Mouse (Mus musculus) thymus, adult 18-20 months (tissue): ENCODE data around the gene Gm37240.

Source experiments
- DNase-seq, 2 experiments: peaks; one replicate each; pipeline ENCODE4 v3.0.0; 2022; ENCODE audit warnings: mixed read lengths in 2 of 2

Gm37240 gene

DNA sequence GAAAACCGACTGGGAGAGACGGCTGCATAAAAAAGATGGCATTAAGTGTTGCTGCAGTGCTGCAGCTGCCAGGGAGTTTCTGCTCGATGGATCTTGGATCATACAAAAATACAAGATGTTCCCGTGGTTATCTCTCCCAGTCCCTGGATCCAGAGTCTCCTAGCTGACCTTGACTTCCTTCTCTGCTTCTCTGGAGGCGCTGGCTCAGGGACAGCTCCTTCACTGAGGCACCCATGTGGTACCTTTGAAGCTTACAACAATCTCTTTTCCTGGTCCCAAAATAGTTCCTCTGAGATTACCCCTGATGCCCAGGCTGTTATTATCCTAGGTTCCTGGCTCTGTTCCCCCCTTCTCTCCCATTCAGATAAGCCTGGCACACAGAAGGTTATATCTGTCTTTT is 672.4 kb downstream of the Gm37240 start:
- no peak for DNase-seq

DNA sequence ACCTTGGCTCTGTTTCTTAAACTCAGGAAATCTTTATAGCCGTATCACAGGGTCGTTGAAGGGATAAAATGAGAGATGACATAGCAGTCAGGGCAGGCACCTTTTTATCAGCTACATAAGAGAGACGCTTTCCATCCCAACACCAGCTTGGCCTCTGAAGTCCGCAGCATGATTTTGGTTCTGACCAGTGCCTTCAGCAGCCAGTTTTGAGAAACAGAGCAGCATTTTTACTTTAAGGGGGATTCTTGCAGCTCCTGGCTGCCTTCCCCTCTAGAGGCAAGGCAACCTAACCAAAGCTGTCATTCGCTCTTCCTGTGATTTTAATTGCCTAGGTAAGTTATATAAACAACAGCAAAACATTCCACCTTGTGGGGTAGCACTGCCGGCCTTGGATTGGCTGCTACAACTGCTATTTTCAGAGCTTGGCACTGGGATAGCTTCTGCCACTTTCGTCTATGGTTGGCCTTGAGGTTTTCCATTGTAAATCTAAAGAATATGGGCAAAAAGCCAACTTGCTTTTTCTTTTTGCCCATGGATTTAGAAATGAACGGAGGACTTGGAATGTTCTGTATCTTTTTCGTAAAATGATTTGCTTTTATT is 674.5 kb downstream of the Gm37240 start:
- no peak for DNase-seq

DNA sequence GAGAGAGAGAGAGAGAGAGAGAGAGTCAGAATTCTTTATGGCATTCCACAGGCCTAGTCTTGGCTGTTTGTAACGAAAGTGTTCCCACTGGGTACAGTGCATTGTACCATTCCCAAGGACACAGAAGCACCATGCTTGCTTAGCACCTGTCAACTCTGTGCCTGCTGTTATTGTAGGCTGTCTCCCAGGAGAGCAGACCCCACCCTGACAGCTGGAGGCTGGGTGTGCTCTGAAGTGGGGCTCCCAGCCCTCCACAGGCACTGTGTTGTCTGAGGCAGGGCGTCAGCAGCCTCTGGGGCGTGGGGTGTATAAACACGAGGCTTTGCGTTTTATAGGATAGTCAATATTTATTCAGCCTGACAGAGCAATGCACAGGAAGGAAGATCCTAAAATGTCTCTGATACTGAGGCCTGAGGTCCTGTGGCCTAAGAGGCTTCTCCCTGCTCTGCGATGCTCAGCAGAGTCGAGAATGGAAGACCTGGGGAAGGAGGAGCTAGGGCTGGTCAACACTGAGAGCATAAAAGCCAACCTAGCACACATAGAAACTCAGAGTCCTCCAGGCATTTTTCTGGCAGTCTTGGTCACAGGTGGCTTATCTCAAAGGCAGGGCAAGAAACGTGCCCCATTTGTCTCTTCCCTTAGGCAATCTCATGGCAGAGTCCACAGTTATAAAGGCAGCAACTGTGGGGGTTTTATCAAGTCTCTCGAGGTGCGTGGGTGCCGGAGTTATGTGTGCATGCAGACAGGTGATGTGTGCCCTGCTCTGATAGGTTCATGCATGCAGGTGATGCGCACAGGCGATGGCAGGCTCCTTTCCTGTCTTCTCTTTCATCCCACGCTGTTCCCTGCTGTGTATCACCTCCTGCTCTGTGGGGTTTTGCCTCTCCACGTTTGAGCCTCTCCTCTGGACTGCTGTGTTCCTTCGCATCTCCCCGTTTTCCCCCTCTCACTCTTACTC is 677.2 kb downstream of the Gm37240 start:
- DNase-seq: no peak

DNA sequence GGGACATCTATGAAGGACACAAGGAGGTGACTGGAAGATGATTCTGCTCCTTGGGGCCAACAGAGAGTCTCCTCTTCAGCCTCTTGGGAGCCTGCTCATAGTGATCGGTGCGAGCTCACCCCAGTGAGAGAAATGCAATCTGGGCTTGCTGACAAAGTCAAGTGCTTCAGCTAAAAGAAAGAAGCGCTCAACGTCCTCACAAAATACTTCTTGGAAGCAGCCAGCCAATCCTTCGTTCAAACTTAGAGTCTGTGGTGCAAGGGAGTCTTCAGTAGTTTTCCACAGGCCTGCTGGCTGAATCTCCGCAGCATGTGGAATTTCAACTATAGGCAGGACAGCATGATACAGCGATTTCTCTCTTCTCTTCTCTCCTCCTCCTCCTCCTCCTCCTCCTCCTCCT is 680.8 kb downstream of the Gm37240 start:
- no peak for DNase-seq

DNA sequence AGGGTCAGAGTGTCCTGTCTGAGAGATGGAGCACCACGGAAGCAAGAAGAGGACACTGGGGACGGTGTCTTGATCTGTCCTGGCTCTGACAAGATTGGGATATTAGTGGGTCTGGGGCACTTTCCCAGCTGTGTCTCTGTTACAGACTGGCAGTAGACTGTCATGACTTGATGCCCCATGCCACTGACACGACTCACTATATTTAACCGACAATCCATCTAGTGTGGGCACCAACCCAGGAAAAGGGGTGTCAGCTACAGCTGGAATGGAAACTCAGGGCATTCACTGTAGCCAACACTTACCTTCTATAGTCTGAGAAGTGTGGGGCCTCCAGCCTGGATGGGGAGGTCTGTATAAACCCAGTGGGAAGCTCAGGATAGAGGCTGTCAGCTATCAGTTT is 681.4 kb downstream of the Gm37240 start:
- DNase-seq: no peak

DNA sequence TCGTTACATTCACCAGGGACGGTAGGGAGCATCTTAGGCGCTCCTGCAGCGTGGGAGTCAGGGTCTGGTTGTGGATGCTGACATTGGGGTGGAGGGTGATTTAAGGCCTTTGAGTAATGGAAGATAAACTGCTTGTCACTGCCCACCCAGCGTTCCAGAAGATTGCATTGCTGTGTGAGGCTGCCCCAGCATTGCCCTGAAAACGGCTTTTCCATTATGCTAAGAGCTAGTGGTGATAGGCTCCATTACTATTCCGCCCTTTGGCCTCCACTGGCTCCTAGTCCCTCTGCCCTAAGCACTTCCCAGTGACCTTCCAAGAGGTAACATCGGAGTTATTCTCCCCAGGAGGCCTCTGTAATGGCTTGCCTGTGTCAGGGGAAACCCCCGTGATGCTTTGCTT is 683.7 kb downstream of the Gm37240 start:
- DNase-seq: no peak

DNA sequence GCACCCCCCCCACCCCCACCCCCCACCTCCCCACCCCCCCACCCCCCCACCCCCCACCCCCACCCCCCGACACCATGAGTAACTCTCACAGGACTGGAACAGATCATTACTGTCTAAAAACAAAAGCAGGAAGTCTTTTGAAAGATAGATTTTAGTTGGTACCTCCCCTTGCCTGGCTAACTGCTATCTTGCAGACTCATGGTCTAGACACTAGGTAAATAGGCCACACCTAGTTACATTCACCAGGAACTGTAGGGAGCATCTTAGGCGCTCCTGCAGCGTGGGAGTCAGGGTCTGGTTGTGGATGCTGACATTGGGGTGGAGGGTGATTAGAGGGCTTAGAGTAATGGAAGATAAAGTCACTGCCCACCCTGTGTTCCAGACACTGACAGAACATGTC is 684.6 kb downstream of the Gm37240 start:
- DNase-seq: no peak

DNA sequence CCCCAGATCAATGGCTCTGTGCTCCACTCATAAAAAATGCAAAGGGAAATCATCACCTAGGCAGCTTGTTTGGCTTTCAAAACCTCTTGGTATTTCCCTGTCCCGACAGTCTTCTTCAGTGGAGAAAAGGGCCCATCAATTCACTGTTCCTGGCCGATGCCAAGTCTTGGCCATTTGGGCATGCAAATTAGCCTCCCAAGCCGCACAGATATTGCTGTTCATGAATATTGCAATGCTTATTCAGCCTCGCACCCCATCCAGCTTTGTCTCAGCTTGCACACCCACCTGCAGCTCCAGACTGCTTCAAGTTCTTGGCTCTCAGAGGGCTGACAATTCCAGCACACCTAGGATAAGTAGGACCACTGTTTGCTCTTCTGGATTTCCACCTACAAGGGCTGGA is 685.5 kb downstream of the Gm37240 start:
- no peak for DNase-seq

DNA sequence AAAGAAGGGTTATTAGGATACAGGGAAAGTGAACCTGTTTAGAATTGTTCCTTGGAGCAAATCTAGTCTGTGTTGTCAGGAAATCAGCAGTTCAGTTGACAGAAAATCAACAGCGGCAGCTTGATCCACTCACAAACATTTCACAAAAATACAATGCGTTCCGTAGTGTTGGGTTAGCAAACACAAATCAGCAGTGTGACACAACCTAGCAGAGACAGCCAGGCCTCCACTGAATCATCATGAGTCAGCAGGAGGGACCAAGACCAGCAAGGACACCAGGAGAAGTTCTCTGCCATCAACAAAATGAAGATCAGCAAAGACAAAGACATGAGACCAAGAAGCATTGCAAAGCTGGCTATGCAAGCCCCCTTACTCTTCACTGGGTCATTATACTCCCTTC is 688.8 kb downstream of the Gm37240 start:
- DNase-seq: no peak

DNA sequence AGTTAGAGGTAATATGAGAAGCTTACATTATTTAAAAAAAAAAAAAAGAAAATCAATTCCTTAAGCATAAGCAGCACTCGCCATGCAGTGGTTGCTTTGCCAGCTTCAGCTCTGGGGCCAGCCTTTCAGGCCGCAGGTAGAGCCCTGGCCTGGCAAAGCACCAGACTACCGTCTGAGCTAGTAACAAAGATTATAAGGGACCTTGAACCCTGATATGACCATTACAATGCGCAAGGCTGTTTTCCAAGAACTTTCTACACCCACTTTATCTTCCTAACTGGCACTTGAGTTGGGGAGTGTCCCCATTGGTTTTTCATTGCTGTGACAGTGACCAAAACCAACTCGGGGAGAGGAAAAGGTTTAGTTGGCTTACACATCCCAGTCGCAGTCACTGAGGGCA is 690.2 kb downstream of the Gm37240 start:
- DNase-seq: no peak

DNA sequence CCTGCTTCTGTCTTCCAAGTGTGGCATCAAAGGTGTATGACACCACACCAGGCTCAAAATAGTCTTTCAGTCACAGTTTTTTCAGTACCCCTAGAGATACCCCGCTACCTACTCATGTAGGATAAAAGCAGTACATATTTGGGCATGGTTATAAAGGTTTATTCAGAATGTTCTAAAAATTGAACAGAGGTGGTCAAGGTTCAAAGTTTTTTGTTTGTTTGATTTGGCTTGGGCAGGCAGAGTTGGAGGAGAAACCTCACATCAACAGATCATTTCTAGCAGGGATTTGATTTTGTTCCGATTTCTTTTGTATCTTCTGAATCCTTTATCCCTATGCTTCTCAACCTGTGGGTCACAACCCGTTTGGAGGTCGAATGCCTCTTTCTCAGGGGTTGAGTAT is 690.7 kb downstream of the Gm37240 start:
- DNase-seq: no peak

DNA sequence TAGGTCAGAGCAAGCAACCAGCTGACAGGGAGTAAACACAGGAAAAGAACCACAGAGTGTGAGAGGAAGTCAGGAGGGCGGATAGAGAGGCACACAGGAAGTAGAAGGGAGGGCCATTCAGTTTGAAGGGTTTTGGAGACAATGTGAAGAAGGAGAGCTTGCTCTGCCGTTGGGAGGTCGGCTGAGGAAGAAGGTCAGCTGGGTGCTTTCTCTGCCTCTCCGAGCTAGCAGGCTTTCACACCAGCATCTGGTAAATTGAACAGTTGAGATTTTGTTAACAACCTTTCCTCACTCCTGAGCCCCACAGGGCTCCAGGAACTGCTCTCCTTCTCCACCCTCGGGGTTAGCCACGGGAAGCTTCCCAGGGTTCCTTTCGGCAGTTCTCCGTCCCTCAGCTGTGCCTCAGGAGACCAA is 692.2 kb downstream of the Gm37240 start:
- DNase-seq: peak; percentile 35 to 69

DNA sequence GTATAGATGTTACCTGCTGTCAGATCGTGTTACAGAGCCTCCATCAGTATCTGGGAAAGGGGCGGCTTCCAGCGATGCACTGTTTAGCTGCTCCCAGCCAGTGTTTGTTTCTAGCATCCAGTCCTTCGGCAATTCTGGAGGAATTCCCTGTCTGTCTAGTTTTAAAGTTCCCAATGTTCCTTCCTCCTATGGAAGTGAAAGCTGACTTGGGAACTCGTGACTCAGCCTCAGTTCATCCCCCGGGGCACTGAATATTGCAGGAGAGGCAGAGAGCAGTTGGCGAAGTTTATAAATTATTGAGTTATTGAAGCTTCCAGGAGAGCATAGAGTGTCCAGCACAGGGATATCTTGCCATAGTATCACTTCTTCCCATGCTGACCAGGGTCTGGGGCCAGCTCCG is 697.5 kb downstream of the Gm37240 start:
- DNase-seq: no peak

DNA sequence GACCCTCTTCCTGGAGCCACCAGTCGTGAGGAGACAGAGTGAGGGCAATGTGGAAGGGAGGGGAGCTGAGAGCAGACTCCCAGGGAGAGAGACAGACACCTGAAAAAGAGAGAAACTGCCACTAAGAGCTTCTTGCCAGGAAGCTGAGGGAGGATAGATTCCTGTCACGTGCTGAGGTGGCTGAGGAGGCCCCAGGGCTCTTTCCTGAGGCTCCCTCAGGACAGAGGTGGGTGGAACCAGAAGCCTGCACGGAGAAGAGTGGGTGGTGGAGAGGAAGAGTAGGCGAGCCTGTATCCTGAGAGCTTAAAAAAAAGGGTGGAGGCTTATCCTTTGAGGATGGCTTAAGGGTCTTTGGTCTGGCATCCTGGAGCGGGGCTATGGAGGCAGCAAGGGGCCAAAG is 699.0 kb downstream of the Gm37240 start:
- no peak for DNase-seq

DNA sequence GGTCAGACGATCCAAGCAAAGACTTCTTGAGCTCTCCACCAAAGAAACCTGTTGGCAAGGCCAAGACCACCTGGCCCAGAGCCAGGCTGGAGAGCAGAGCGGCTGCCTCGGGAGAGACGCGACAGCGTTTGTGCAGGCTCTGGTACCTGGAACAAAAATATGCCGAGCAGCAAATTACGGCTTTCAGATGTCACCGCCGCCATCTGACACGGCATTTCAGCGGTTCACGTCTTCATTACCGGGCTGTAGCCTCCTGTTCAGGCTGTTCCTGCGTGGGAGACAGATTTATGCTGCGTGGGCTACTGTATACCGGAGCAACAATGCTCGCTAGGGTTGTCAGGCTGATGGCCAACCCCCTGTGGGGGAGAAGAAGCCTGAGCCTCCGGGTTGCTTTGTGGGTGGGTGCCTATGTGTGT is 700.6 kb downstream of the Gm37240 start:
- DNase-seq: no peak

DNA sequence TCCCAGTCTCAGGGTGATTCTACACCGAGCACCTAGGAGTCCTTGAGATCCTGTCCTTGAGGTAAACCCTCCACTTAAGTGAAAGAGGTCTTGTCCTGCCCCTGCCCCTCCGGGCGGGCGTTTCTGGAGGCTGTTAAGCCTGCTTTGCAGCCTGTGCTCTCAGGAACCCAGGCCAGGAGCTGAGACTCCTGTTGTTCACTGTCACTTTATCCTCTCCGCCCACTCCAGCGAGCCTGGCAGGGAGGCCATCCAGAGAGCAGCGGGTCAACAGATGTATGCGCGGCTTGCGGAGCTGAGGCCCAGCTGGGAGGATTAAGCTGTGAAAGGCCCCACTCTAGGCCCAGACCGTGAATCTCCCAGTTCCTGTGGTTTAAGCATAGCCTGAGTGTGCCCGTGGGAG is 701.5 kb downstream of the Gm37240 start:
- no peak for DNase-seq

DNA sequence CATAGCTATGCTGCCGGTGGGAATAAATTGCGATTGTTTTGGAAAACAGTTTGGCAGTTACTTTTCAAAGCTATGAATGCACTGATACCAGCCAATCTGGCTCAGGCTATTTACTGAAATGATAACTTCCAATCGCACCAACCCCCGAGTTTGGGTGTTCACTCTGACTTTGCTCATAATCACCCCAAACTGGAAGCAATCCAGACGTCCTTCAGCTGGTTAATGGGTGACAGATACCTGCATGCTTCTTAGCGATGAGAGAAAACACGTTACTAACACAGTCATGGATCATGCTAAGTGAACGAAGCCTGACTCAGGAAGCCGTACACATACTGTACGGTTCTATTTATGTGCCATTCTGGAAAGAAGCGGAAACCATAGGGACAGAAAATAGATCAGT is 702.4 kb downstream of the Gm37240 start:
- DNase-seq: no peak

DNA sequence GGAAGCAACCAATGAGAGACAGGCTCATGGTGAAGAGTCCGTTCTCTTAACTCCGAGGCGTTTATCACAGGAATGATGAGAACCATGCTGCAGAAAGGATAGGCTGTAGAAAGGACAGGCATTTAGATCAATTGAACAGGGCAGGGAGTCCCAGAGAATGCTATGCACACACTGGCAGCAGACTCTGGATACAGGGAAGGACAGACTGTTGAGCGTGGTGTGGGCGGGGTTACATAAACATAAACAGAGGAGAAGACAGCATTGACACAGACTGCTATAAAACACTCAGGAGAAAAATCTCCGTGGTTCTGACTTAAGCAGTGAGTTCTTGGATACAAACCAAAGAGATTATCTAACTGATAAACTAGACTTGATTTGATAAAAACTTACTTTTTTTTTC is 703.2 kb downstream of the Gm37240 start:
- DNase-seq: no peak

DNA sequence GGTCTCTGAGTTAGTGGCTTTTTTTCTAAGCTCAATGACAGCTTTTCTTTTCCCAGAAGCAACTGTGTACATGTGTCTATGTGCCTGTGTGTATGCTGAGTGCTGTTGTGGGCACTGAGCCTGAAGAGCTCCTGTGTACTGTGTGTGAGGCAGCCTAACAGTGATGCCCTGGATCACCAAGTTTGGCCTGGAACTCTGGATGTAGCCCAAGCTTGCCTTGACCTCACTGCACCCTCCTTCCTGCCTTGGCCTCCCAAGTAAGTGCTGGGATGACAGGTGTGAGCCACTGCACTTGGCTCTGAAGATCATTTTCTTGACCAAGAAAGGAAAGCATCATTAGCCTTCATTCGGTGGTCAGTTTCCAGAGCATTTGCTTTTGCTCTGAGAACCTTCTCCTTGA is 710.6 kb downstream of the Gm37240 start:
- no peak for DNase-seq

DNA sequence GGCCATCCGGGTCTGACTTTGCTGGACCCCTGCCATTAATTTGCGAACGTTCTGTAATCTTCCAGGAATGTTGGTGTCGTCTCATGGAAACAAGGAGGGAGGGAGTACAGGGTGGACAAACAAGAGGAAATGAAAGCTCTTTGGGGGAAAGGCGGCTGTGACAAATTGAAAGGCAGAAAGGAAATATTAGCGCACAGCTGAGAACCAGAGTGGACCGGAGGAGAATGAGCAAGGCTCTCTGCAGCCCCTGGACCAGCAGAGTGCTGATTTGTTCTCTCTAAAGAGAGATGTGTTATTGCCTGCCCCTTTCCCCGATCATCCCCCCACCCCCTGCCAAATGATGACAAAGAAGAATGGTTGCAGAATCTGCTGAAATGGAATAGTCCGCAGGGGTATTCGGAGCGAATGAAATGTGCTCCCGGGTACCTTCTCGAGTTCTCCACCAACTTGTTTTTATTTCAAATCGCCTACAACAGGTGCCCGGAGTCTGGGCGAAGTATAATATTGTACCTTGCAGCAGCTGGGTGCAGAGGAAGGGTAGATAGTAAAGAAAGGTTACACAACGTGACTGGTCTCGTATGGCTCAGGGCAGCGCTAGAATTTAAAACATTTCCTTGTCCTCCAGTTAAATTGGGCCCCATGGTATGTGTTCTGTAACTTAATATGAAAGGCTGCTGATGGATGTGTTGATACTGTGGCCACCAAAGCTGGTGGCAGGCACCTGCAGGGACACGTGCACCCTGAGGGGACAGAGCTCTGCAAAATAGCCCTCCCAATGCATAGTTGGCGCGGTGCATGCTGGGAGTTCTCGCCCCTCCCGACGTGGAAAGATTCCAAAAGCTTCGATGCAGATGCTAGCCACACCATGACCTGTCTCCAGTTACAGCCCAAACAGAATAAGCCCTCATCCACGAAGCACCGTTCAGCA is 712.5 kb downstream of the Gm37240 start:
- no peak for DNase-seq

DNA sequence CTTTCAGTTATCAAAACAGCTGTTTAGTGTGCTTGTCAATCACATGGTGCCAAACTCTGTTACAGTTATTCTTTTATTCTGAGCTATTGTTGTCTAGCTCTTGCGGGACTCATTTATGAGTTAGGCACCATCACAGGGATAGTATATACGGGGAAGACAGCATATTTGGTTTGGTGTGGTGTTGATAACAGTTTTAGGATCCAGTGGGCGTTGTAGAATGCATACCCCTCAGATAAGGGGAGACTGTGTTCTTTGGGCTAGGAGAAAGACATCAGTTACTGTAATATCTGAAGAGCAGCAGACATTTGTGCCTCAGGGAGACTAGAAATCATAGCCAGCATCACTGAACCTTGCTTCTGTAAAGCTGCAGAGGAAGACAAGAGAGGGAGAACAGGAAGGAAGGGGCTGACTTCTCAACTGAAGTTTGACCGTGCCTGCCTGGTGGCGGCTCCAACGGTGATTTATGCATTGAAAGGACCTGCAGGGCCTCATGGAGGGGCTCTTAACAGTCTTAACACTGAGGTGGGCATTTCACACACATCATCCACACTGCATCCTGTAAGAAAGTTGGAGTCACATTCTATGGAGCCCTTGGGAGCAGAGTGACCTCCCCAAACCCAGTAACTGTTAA is 713.8 kb downstream of the Gm37240 start:
- DNase-seq: no peak

DNA sequence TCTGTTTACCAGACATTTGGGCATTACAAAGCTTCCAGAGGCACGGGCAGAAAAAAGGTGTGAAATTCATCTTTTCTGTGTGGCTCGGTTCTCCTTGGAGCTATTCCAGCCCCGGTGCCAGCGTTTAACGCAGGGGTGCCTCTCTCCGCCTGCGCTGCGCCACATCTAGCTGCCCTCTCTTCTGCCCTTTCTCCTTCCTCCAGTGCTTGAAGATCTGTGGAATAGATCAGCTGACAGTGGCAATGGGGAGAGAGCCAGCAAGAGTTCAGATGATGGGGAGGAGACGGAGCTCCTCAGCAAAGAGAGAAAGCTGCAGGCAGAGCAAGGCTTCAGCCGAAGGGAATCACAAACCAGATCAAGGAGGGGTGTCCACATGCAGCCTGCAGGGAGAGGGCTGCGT is 714.8 kb downstream of the Gm37240 start:
- no peak for DNase-seq

DNA sequence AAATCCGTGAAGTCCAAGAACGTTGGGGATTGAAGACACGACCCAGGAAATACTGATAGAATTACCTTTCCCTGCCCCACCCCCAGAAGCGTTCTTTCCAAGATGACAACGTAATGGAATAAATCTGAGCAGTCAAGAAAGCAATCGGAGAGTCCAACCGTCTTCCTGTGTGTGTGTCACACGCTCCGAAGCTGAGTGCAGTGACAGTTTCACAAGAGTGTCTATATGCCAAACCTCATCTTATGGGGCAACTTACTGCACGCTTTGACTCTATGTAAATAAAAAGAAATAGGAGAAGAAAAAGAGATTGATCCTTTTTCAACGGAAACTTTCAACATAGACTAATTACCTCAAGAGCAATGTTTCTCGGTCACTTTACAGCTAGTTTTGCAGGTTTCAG is 715.2 kb downstream of the Gm37240 start:
- no peak for DNase-seq
